Mouse (Mus musculus) layer of hippocampus, adult 2 months (tissue): ENCODE measurements around the gene Rsph1. TPM values are rescaled to one million over a fixed set of nuclear protein-coding genes. Genes with fewer than 3 reads are reported as not detected.

Experiments used
- DNase-seq, 2 experiments: peaks; one replicate each; pipeline ENCODE4 v3.0.0; 2022; ENCODE audit warnings: low spot score in 2 of 2
- H3K27ac ChIP-seq: fragments of 200-600 bp; 2 replicates; pipeline ENCODE4 v1.8.1; 2022
- H3K4me3 ChIP-seq: fragments of 200-600 bp; 2 replicates; pipeline ENCODE4 v1.8.1; 2022; ENCODE audit warnings: mild to moderate bottlenecking
- CTCF ChIP-seq: fragments of 200-600 bp; conservative IDR thresholded peaks from 2 replicates; pipeline ENCODE4 v1.8.1; 2022; ENCODE audit warnings: antibody characterized with exemption, mild to moderate bottlenecking, moderate library complexity
- total RNA-seq, 2 experiments: library from RNA; stranded (reverse); gene quantifications; 2 replicates each; pipeline ENCODE4 v1.2.3; 2021

Rsph1 gene
- total RNA-seq, 2 experiments from 2014 or later, result 11.4 to 15.8 TPM

GRCm38 (mm10) chr17:31268016-31268415 is 9.2 kb downstream of the Rsph1 start:
- H3K27ac ChIP-seq, result 0 out of 2 replicates have a peak overlapping the region, but pooled peaks have one; percentile 12
- TF ChIP-seq CTCF, result no peak
- H3K4me3 ChIP-seq, result no peak overlapping the region
- DNase-seq, result no peak

GRCm38 (mm10) chr17:31267603-31268002 is 9.6 kb downstream of the Rsph1 start:
- Histone ChIP-seq H3K4me3 (no peak overlapping the region), H3K27ac (0 out of 2 replicates have a peak overlapping the region, but pooled peaks have one; percentile 12)
- DNase-seq, result no peak
- TF ChIP-seq CTCF, result no peak

- DNase-seq, result no peak
- H3K4me3 ChIP-seq, result no peak overlapping the region
- no peak overlapping the region for H3K27ac ChIP-seq
- TF ChIP-seq CTCF, result no peak
Measured at GRCm38 (mm10) chr17:31267138-31267537, 10.0 kb downstream of the Rsph1 start.

- TF ChIP-seq CTCF, result no peak
Measured at GRCm38 (mm10) chr17:31266321-31266950, 10.7 kb downstream of the Rsph1 start.

GRCm38 (mm10) chr17:31265831-31266230 is 11.4 kb downstream of the Rsph1 start:
- no peak for TF ChIP-seq CTCF
- DNase-seq, result no peak
- Histone ChIP-seq H3K27ac (no peak overlapping the region), H3K4me3 (no peak overlapping the region)

More at GRCm38 (mm10) chr17:31266321-31266950, 10.7 kb downstream of the Rsph1 start:
- H3K4me3 ChIP-seq, result no peak overlapping the region
- DNase-seq, result no peak
- no peak overlapping the region for H3K27ac ChIP-seq

- Histone ChIP-seq H3K4me3 (no peak overlapping the region), H3K27ac (no peak overlapping the region)
- DNase-seq, result no peak
- peak; percentile 13; the same call in 1 of the 2 replicates for TF ChIP-seq CTCF
Measured at GRCm38 (mm10) chr17:31265171-31265572, 12.0 kb downstream of the Rsph1 start.

GRCm38 (mm10) chr17:31264372-31264771 is 12.8 kb downstream of the Rsph1 start:
- TF ChIP-seq CTCF, result no peak

GRCm38 (mm10) chr17:31263770-31264169 is 13.4 kb downstream of the Rsph1 start:
- H3K27ac ChIP-seq, result no peak overlapping the region
- no peak overlapping the region for H3K4me3 ChIP-seq
- DNase-seq, result no peak
- TF ChIP-seq CTCF, result no peak

More at GRCm38 (mm10) chr17:31264372-31264771, 12.8 kb downstream of the Rsph1 start:
- DNase-seq, result no peak
- H3K27ac ChIP-seq, result no peak overlapping the region
- H3K4me3 ChIP-seq, result no peak overlapping the region

- Histone ChIP-seq H3K27ac (no peak overlapping the region), H3K4me3 (no peak overlapping the region)
- DNase-seq, result no peak
- TF ChIP-seq CTCF, result no peak
Measured at GRCm38 (mm10) chr17:31262715-31263114, 14.5 kb downstream of the Rsph1 start.

- TF ChIP-seq CTCF, result no peak
- no peak overlapping the region for H3K27ac ChIP-seq
- no peak overlapping the region for H3K4me3 ChIP-seq
- DNase-seq, result no peak
Measured at GRCm38 (mm10) chr17:31261352-31261751, 15.8 kb downstream of the Rsph1 start.

GRCm38 (mm10) chr17:31260430-31260829 is 16.8 kb downstream of the Rsph1 start:
- H3K4me3 ChIP-seq, result no peak overlapping the region
- no peak for TF ChIP-seq CTCF
- no peak overlapping the region for H3K27ac ChIP-seq
- DNase-seq, result no peak

GRCm38 (mm10) chr17:31259825-31260224 is 17.4 kb downstream of the Rsph1 start:
- no peak for DNase-seq
- peak; percentile 73 for TF ChIP-seq CTCF
- Histone ChIP-seq H3K4me3 (no peak overlapping the region), H3K27ac (no peak overlapping the region)

GRCm38 (mm10) chr17:31259145-31259544 is 18.0 kb downstream of the Rsph1 start:
- no peak for TF ChIP-seq CTCF
- no peak overlapping the region for H3K27ac ChIP-seq

GRCm38 (mm10) chr17:31258310-31258865 is 18.8 kb downstream of the Rsph1 start:
- Histone ChIP-seq H3K27ac (no peak overlapping the region), H3K4me3 (no peak overlapping the region)
- DNase-seq, result no peak
- no peak for TF ChIP-seq CTCF

More at GRCm38 (mm10) chr17:31259145-31259544, 18.0 kb downstream of the Rsph1 start:
- no peak overlapping the region for H3K4me3 ChIP-seq
- DNase-seq, result no peak
